Mouse (Mus musculus): ENCODE results near the gene Tubgcp2. TPM values are rescaled to one million over a fixed set of nuclear protein-coding genes. Genes with fewer than 3 reads are reported as not detected.

Gene Tubgcp2
- polyA plus RNA-seq, 1 experiment from 2014 or later, result 46.2 TPM

DNA sequence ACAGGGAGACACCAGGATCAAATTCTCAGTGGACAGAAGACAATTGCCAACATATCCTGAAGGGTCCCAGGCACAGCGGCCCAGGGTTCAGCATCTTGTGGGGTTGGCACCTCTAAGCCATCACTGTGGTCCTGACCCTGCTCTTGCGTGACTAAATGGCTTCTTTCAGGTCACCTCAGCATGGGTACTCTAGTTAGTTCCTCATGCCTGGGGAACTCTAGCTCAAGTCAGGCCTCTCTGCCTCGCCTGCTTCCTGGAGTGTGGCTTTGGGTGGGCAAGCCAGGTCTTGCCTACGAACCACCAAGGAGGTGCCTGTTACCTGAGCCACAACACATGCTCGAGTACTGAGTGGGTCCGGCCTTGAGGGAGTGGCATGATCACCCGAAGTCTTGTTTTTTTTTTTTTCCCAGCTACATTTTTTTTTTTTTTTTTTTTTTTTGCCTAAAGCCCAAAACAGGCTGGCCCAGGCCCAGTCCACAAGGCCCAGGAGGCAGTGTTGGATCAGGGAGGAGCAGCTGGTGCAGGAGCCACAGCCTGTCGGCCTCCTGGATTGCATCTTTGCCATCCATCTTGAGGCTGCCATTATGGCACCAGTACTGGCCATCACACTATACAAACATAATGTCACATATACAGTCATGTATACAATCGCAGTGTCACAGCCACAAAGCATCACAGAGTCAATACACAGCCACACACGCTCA, 66.1 kb downstream of the Tubgcp2 start:
- DNase-seq (ENCODE audit: low spot score), result peak; percentile 54
- no peaks in the 10 kb centered on the region for H3K4me1 ChIP-seq (ENCODE audit: control insufficient read depth, insufficient read depth, low read length)
- H3K4me2 ChIP-seq (ENCODE audit: low read depth, low read length), result no peak overlapping the region
- H3K27me3 ChIP-seq (replicated peaks; ENCODE audit: control insufficient read depth, insufficient read depth, low read length), result no peaks in the 10 kb centered on the region
- ATAC-seq (ENCODE audit: low read depth), result peak; percentile 77
- no peak overlapping the region for H3K9ac ChIP-seq (ENCODE audit: low read depth, low read length)
- 73% methylated on average over 10 of the region's 10 CpGs for WGBS
- H3K27ac ChIP-seq (replicated peaks; ENCODE audit: low read depth, low read length), result no peak overlapping the region
- no peak overlapping the region for H3K4me3 ChIP-seq (ENCODE audit: low read depth, low read length)
- no peaks in the 10 kb centered on the region for H3K9me3 ChIP-seq (ENCODE audit: control insufficient read depth, low read length)
- no peaks in the 10 kb centered on the region for H3K36me3 ChIP-seq (ENCODE audit: control insufficient read depth, insufficient read depth, low read length)

DNA sequence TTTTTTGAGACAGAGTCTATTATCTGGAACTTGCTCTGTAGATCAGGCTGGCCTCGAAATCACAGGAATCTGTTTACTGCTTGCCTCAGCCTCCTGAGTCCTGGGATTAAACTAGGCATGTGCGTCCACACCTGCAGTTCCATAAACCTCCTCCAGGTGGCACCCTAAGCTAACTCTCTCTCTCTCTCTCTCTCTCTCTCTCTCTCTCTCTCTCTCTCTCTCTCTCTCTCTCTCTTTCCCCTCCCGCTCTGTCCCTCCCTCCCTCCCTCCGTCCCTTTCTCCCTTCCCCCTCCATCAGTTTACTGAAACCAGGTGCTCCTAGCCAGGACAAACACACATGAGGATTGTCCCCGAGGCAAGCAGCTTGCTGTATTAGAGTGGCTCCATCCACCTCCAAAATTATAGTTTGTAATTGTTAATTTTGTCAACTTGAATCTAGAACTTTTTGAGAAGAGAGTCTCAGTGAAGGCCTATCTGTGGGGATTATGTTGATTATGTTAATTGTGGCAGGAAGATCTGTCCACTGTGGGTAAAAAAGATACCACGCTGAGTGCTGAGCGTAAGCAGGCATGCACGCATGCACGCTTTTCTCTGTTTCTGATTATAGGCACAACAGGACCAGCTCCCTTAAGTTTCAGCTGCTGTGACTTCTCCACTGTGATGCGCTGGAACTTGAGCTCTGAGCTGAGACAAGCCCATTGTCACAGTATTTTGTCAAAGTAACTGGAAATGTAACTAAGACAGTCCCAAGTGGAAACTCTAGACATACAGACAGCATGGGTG, 66.9 kb downstream of the Tubgcp2 start:
- no peaks in the 10 kb centered on the region for H3K36me3 ChIP-seq (ENCODE audit: control insufficient read depth, insufficient read depth, low read length)
- no peak overlapping the region for H3K4me3 ChIP-seq (ENCODE audit: low read depth, low read length)
- whole genome bisulfite sequencing, result 16% methylated on average over 9 of the region's 10 CpGs
- H3K4me1 ChIP-seq (ENCODE audit: control insufficient read depth, insufficient read depth, low read length), result no peaks in the 10 kb centered on the region
- H3K27ac ChIP-seq (replicated peaks; ENCODE audit: low read depth, low read length), result no peak overlapping the region
- no peaks in the 10 kb centered on the region for H3K9me3 ChIP-seq (ENCODE audit: control insufficient read depth, low read length)
- no peaks in the 10 kb centered on the region for H3K27me3 ChIP-seq (replicated peaks; ENCODE audit: control insufficient read depth, insufficient read depth, low read length)
- H3K4me2 ChIP-seq (ENCODE audit: low read depth, low read length), result no peak overlapping the region
- H3K9ac ChIP-seq (ENCODE audit: low read depth, low read length), result no peak overlapping the region
- no peak for ATAC-seq (ENCODE audit: low read depth)
- DNase-seq (ENCODE audit: low spot score), result peak; percentile 77

DNA sequence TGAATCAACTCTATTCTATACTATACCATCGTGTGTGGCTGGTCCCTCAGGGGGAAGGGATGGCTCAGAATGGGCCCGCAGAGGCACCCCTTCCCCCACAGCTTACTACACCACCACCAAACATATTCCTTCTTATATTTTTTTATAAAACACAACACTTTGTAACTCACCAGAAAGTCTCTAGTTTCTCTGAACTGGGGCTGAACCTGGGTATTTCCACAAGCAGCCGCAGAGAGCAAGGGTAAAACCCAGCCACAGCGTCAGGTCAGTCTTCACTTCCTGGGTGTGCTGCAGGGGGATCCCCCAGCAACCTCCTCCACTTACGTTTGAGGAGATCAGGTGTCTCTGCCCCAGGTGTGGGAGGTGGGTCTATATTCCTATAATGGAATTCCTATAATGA, 68.0 kb downstream of the Tubgcp2 start:
- Histone ChIP-seq H3K9ac (ENCODE audit: low read depth, low read length) (no peak overlapping the region), H3K9me3 (ENCODE audit: control insufficient read depth, low read length) (no peaks in the 10 kb centered on the region), H3K4me3 (ENCODE audit: low read depth, low read length) (no peak overlapping the region), H3K36me3 (ENCODE audit: control insufficient read depth, insufficient read depth, low read length) (no peaks in the 10 kb centered on the region), H3K27ac (replicated peaks; ENCODE audit: low read depth, low read length) (no peak overlapping the region), H3K4me1 (ENCODE audit: control insufficient read depth, insufficient read depth, low read length) (no peaks in the 10 kb centered on the region), H3K27me3 (replicated peaks; ENCODE audit: control insufficient read depth, insufficient read depth, low read length) (no peaks in the 10 kb centered on the region), H3K4me2 (ENCODE audit: low read depth, low read length) (no peak overlapping the region)
- 38% methylated on average over 5 of the region's 5 CpGs for WGBS
- DNase-seq (ENCODE audit: low spot score), result no peak
- ATAC-seq (ENCODE audit: low read depth), result no peak

DNA sequence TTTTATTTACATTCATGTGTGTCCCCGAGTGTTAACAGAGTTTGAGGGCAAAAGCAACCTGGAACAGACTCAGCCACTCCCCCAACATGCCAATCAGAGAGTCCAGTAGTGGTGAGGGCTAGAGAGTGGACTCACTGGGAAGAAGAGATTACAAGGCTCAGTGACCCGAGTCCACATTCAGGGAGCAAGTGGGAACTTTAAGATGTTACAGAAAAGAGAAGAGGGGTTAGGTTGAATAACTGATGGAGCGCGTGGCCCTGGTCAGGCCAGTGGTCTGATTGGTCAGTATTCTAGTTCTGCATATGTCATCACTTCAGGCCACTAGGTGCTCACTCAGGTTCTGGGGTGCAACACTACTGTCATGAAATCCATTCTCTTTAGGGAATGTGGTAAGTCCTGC, 69.3 kb downstream of the Tubgcp2 start:
- no peak for ATAC-seq (ENCODE audit: low read depth)
- WGBS, result 15% methylated on average over 4 of the region's 4 CpGs
- no peaks in the 10 kb centered on the region for H3K27me3 ChIP-seq (replicated peaks; ENCODE audit: control insufficient read depth, insufficient read depth, low read length)

DNA sequence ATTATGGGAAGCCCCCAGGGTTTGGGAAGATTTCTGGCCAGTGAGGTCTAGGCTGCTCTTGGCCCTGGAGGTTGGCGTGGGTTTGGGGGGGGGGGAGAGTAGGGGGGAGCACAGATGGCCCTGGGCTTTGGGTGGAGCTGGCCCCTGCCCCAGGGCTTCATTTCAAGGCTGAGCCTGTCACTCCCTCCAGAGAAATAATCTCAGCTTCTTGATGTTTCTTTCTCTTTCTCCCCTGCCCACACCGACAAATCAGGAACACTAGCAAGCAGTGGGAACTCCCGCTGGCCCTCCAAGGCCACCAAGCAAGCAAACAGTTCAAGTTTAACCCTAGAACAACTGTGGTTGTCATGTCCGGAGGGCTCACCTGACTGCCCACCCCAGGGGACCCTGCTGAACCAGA, 72.7 kb downstream of the Tubgcp2 start:
- Histone ChIP-seq H3K36me3 (ENCODE audit: control insufficient read depth, insufficient read depth, low read length) (no peaks in the 10 kb centered on the region), H3K4me2 (ENCODE audit: low read depth, low read length) (no peak overlapping the region), H3K27ac (replicated peaks; ENCODE audit: low read depth, low read length) (no peak overlapping the region), H3K9me3 (ENCODE audit: control insufficient read depth, low read length) (no peaks in the 10 kb centered on the region), H3K9ac (ENCODE audit: low read depth, low read length) (no peak overlapping the region), H3K4me3 (ENCODE audit: low read depth, low read length) (no peak overlapping the region), H3K27me3 (replicated peaks; ENCODE audit: control insufficient read depth, insufficient read depth, low read length) (no peaks in the 10 kb centered on the region), H3K4me1 (ENCODE audit: control insufficient read depth, insufficient read depth, low read length) (no peaks in the 10 kb centered on the region)
- DNase-seq (ENCODE audit: low spot score) (no peak), ATAC-seq (ENCODE audit: low read depth) (no peak)
- WGBS, result 49% methylated on average over 3 of the region's 4 CpGs

More for the DNA sequence above, 69.3 kb downstream of the Tubgcp2 start:
- no peaks in the 10 kb centered on the region for H3K36me3 ChIP-seq (ENCODE audit: control insufficient read depth, insufficient read depth, low read length)
- no peaks in the 10 kb centered on the region for H3K4me1 ChIP-seq (ENCODE audit: control insufficient read depth, insufficient read depth, low read length)
- H3K9ac ChIP-seq (ENCODE audit: low read depth, low read length), result no peak overlapping the region
- no peak overlapping the region for H3K4me2 ChIP-seq (ENCODE audit: low read depth, low read length)
- H3K27ac ChIP-seq (replicated peaks; ENCODE audit: low read depth, low read length), result no peak overlapping the region
- no peak for DNase-seq (ENCODE audit: low spot score)
- no peaks in the 10 kb centered on the region for H3K9me3 ChIP-seq (ENCODE audit: control insufficient read depth, low read length)
- H3K4me3 ChIP-seq (ENCODE audit: low read depth, low read length), result no peak overlapping the region

DNA sequence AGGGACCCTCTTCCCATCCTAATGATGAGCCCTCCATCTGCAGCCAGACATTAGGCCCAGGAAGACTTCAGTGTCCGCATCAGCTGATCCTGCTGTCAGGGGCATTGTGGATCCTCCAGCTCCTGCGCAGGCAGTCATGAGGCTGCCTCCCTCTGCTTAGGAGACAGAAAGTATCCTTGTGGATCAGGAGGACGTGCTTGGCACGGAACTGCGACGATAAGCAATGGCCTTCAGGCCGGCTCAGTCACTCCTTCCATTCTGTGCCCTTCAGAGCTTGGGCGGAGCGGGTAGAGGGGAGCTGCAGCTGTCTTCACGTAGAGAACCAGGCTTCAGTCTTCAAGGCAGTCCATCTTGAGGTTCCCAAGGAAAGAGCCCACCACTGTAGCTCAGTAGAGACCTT, 75.3 kb downstream of the Tubgcp2 start:
- DNase-seq (ENCODE audit: low spot score), result no peak
- WGBS, result 87% methylated on average over 10 of the region's 10 CpGs

DNA sequence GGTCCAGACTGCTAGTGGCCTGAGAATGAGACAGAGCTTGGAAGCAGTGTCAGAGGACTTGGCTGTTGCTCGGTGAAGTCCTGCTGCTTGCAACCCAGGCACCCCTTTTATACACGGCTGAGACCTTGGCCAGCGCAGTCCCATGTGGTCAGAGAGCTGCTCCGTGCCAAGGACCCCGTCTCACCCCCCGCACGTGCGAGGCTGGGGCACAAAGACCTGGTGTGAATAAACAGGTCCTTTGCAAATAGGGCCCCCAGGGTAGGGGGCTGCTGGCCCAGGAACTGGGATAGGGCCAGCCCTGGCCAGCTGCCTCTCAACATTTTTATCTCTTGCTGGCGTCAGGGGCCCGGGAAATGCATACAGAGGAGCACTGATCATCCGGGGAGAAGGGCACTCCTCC, 78.5 kb downstream of the Tubgcp2 start:
- H3K27ac ChIP-seq (replicated peaks; ENCODE audit: low read depth, low read length), result no peak overlapping the region
- H3K9ac ChIP-seq (ENCODE audit: low read depth, low read length), result 0 out of 2 replicates have a peak overlapping the region, but pooled peaks have one; percentile 6
- H3K27me3 ChIP-seq (replicated peaks; ENCODE audit: control insufficient read depth, insufficient read depth, low read length), result no peaks in the 10 kb centered on the region
- DNase-seq (ENCODE audit: low spot score) (no peak), ATAC-seq (ENCODE audit: low read depth) (no peak)
- 29% methylated on average over 11 of the region's 11 CpGs for WGBS
- H3K4me3 ChIP-seq (ENCODE audit: low read depth, low read length), result no peak overlapping the region
- H3K36me3 ChIP-seq (ENCODE audit: control insufficient read depth, insufficient read depth, low read length), result no peaks in the 10 kb centered on the region
- no peaks in the 10 kb centered on the region for H3K9me3 ChIP-seq (ENCODE audit: control insufficient read depth, low read length)
- no peak overlapping the region for H3K4me2 ChIP-seq (ENCODE audit: low read depth, low read length)
- no peaks in the 10 kb centered on the region for H3K4me1 ChIP-seq (ENCODE audit: control insufficient read depth, insufficient read depth, low read length)

More for the DNA sequence above, 75.3 kb downstream of the Tubgcp2 start:
- Histone ChIP-seq H3K4me1 (ENCODE audit: control insufficient read depth, insufficient read depth, low read length) (no peaks in the 10 kb centered on the region), H3K27ac (replicated peaks; ENCODE audit: low read depth, low read length) (no peak overlapping the region), H3K9ac (ENCODE audit: low read depth, low read length) (no peak overlapping the region), H3K36me3 (ENCODE audit: control insufficient read depth, insufficient read depth, low read length) (no peaks in the 10 kb centered on the region), H3K27me3 (replicated peaks; ENCODE audit: control insufficient read depth, insufficient read depth, low read length) (no peaks in the 10 kb centered on the region), H3K4me3 (ENCODE audit: low read depth, low read length) (no peak overlapping the region), H3K9me3 (ENCODE audit: control insufficient read depth, low read length) (no peaks in the 10 kb centered on the region), H3K4me2 (ENCODE audit: low read depth, low read length) (no peak overlapping the region)
- no peak for ATAC-seq (ENCODE audit: low read depth)

DNA sequence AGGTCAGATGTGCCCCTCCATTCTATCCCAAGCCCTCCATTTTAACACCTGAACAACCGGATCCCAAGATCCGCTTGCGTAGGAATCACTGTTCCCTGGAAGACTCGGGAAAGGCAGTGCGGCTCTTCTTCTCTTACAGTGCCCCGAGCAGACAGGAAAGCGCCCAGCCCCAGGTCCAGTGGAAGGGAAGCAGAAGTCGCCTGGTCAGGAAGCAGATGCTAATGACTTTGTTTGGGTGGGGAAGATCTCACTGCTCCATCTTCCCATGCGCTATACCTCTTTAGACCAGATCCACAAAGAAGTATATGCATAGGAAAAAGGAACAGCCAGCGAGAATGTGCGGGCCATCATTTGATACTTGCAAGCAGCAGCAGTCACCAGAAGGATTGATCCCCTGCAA, 79.0 kb downstream of the Tubgcp2 start:
- DNase-seq (ENCODE audit: low spot score) (no peak), ATAC-seq (ENCODE audit: low read depth) (no peak)
- Histone ChIP-seq H3K27me3 (replicated peaks; ENCODE audit: control insufficient read depth, insufficient read depth, low read length) (no peaks in the 10 kb centered on the region), H3K36me3 (ENCODE audit: control insufficient read depth, insufficient read depth, low read length) (no peaks in the 10 kb centered on the region), H3K27ac (replicated peaks; ENCODE audit: low read depth, low read length) (no peak overlapping the region), H3K9me3 (ENCODE audit: control insufficient read depth, low read length) (no peaks in the 10 kb centered on the region), H3K9ac (ENCODE audit: low read depth, low read length) (no peak overlapping the region), H3K4me3 (ENCODE audit: low read depth, low read length) (no peak overlapping the region), H3K4me2 (ENCODE audit: low read depth, low read length) (no peak overlapping the region), H3K4me1 (ENCODE audit: control insufficient read depth, insufficient read depth, low read length) (no peaks in the 10 kb centered on the region)
- WGBS, result 56% methylated on average over 11 of the region's 11 CpGs
